8 mouse cellular contexts compared by ENCODE assay signal in the genomic region with DNA sequence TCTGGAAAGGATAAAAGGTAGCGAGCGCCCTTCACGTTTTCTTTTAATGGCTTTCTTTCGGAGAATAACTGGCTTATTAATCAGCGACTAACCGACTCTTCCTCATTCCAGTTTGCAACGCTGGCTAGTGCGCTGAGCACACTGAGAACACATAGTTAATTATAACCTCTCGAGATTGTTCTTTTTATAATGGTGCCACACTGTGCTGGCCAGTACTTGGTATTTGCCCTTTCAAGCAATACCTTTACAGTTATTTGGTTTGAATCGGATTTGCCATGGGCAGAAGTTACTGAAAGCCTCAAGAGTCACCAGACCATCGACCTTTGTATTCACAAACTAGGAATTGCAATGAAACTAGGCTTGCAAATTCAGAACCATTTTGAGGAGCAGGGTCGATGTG. TPM values are rescaled to one million over a fixed set of nuclear protein-coding genes. Genes with fewer than 3 reads are reported as not detected.
DNase-seq lines count a peak whose midpoint lies in the region; ATAC-seq lines count a peak whose summit lies in the region.

No protein-coding gene starts in this region.

- no peaks in the 10 kb centered on the region for H3K9me3 ChIP-seq in heart, embryonic 12.5 days (replicated peaks)
- no peaks in the 10 kb centered on the region for H3K9me3 ChIP-seq in hindbrain, embryonic 10.5 days
- H3K9me3 ChIP-seq in liver, embryonic 15.5 days (replicated peaks): no peaks in the 10 kb centered on the region

- WGBS in heart, embryonic 12.5 days: under 1% methylated on average over 12 of the region's 12 CpGs
- WGBS in hindbrain, embryonic 10.5 days: 3% methylated on average over 12 of the region's 12 CpGs
- WGBS in liver, embryonic 15.5 days (ENCODE audit: insufficient replicate concordance): under 1% methylated on average over 12 of the region's 12 CpGs

- H3K4me2 ChIP-seq in heart, embryonic 12.5 days: peak overlapping the region; percentile 82
- H3K4me2 ChIP-seq in liver, embryonic 15.5 days: peak overlapping the region; percentile 85

- peak overlapping the region; percentile 87 for H3K9ac ChIP-seq in heart, embryonic 12.5 days
- H3K9ac ChIP-seq in liver, embryonic 15.5 days: peak overlapping the region; percentile 78

- DNase-seq in heart, postnatal 25 days (ENCODE audit: low spot score): no peak
- DNase-seq in hindbrain, embryonic 10.5 days (ENCODE audit: low spot score): no peak
- no peak for DNase-seq in thymus, postnatal 36 days
- DNase-seq in cerebellum, adult 8-10 months: no peak

- H3K4me1 ChIP-seq in heart, embryonic 12.5 days (replicated peaks): peaks cover 17% of the 10 kb centered on the region
- peaks cover 20% of the 10 kb centered on the region for H3K4me1 ChIP-seq in hindbrain, embryonic 10.5 days (replicated peaks)
- peaks cover 28% of the 10 kb centered on the region for H3K4me1 ChIP-seq in liver, embryonic 15.5 days (replicated peaks)

- intact Hi-C loops in heart, postnatal 25 days (cut with DNase I): loop anchor here (5.0 to 10.0 kb wide), 4 partner anchors 88 to 1305 kb away; partner anchors contain the start of genes Dstn, Mgme1, Snrpb2 and Snx5

- H3K4me3 ChIP-seq in heart, embryonic 12.5 days: peak overlapping the region; percentile 72
- H3K4me3 ChIP-seq in hindbrain, embryonic 10.5 days: peak overlapping the region; percentile 87
- H3K4me3 ChIP-seq in liver, embryonic 15.5 days (replicated peaks): peak overlapping the region; percentile 91

- H3K27ac ChIP-seq in heart, embryonic 12.5 days (ENCODE audit: poor library complexity, severe bottlenecking): peak overlapping the region; percentile 90
- H3K27ac ChIP-seq in hindbrain, embryonic 10.5 days: peak overlapping the region; percentile 99
- H3K27ac ChIP-seq in liver, embryonic 15.5 days (replicated peaks): peak overlapping the region; percentile 91

- H3K36me3 ChIP-seq in heart, embryonic 12.5 days: peaks cover 16% of the 10 kb centered on the region
- peaks cover 20% of the 10 kb centered on the region for H3K36me3 ChIP-seq in hindbrain, embryonic 10.5 days
- H3K36me3 ChIP-seq in liver, embryonic 15.5 days (replicated peaks): peaks cover 16% of the 10 kb centered on the region

- H3K27me3 ChIP-seq in heart, embryonic 12.5 days (replicated peaks): no peaks in the 10 kb centered on the region
- H3K27me3 ChIP-seq in hindbrain, embryonic 10.5 days (ENCODE audit: insufficient read depth, poor library complexity, severe bottlenecking): no peaks in the 10 kb centered on the region
- H3K27me3 ChIP-seq in liver, embryonic 15.5 days: no peaks in the 10 kb centered on the region

- ATAC-seq in heart, embryonic 12.5 days (ENCODE audit: insufficient number of reproducible peaks, low FRiP score): no peak
- peak; percentile 7 for ATAC-seq in activated CD4-positive, CD25-positive, alpha-beta regulatory T cell, adult 4 months
- ATAC-seq in liver, embryonic 15.5 days (ENCODE audit: insufficient read depth): no peak
- no peak for ATAC-seq in cerebellum, adult (ENCODE audit: insufficient number of reproducible peaks, low FRiP score, low TSS enrichment)

RNA-seq across cellular contexts. Expression of gene Pet117, which starts 0.7 kb away (rescaled TPM):
- polyA plus RNA-seq in heart, embryonic 12.5 days (2016; fragmentation: Nextera tagmentation; extraction: Ambion mirVana): 0.90 and 3.8 TPM in 2 replicates
- 1 to 10 TPM; 8.0 to 9.4 TPM for total RNA-seq in heart, postnatal 25 days (2021)
- polyA plus RNA-seq in activated CD4-positive, CD25-positive, alpha-beta regulatory T cell, adult 4 months (2017; shearing (Covaris generic)): 1 to 10 TPM in 1 of 2 experiments, not detected in 1; 2.4 TPM
- 0.24 TPM in 1 of 2 replicates, not detected in the other for polyA plus RNA-seq in hindbrain, embryonic 10.5 days (2016; fragmentation: Nextera tagmentation; extraction: Ambion mirVana)
- 1.3 and 1.7 TPM in 2 replicates for polyA plus RNA-seq in liver, embryonic 15.5 days (2015; fragmentation: Nextera tagmentation; extraction: Ambion mirVana)

RNA-seq across cellular contexts. Expression of gene Kat14, which starts 0.7 kb away (rescaled TPM):
- 27.3 and 27.5 TPM in 2 replicates for polyA plus RNA-seq in heart, embryonic 12.5 days (2016; fragmentation: Nextera tagmentation; extraction: Ambion mirVana)
- total RNA-seq in heart, postnatal 25 days (2021): 10 to 100 TPM; 21.2 to 21.5 TPM
- polyA plus RNA-seq in activated CD4-positive, CD25-positive, alpha-beta regulatory T cell, adult 4 months (2017; shearing (Covaris generic)): 10 to 100 TPM; 12.7 to 16.8 TPM
- polyA plus RNA-seq in hindbrain, embryonic 10.5 days (2016; fragmentation: Nextera tagmentation; extraction: Ambion mirVana): 47.9 and 60.4 TPM in 2 replicates
- 14.0 and 17.1 TPM in 2 replicates for polyA plus RNA-seq in liver, embryonic 15.5 days (2015; fragmentation: Nextera tagmentation; extraction: Ambion mirVana)

RNA-seq across cellular contexts. Expression of gene Ovol2, which starts 37.6 kb away (rescaled TPM):
- 0.12 and 0.20 TPM in 2 replicates for polyA plus RNA-seq in heart, embryonic 12.5 days (2016; fragmentation: Nextera tagmentation; extraction: Ambion mirVana)
- not detected for total RNA-seq in heart, postnatal 25 days (2021)
- not detected for polyA plus RNA-seq in activated CD4-positive, CD25-positive, alpha-beta regulatory T cell, adult 4 months (2017; shearing (Covaris generic))
- polyA plus RNA-seq in hindbrain, embryonic 10.5 days (2016; fragmentation: Nextera tagmentation; extraction: Ambion mirVana): 0.22 and 0.27 TPM in 2 replicates
- not detected in 2 replicates for polyA plus RNA-seq in liver, embryonic 15.5 days (2015; fragmentation: Nextera tagmentation; extraction: Ambion mirVana)
